Mouse (Mus musculus): ENCODE results near the gene Slc4a11. TPM values are rescaled to one million over a fixed set of nuclear protein-coding genes. Genes with fewer than 3 reads are reported as not detected.

The Slc4a11 gene
- polyA plus RNA-seq (2014; fragmentation: Nextera tagmentation; extraction: Ambion mirVana): 0.70 TPM in 2 replicates

- Histone ChIP-seq H3K9me3 (replicated peaks; ENCODE audit: control insufficient read depth, low read length) (no peaks in the 10 kb centered on the region), H3K4me1 (ENCODE audit: control insufficient read depth, insufficient read depth, low read length) (peaks cover 4% of the 10 kb centered on the region), H3K27me3 (ENCODE audit: control insufficient read depth, insufficient read depth, low read length) (peaks cover 22% of the 10 kb centered on the region), H3K27ac (replicated peaks; ENCODE audit: low read depth, low read length) (no peak within 1 kb of the TSS), H3K4me3 (ENCODE audit: low read depth, low read length) (peak within 1 kb of the TSS; percentile 48), H3K4me2 (ENCODE audit: low read depth, low read length) (peak within 1 kb of the TSS; percentile 100), H3K9ac (replicated peaks; ENCODE audit: low read length) (peak within 1 kb of the TSS; percentile 54), H3K36me3 (replicated peaks; ENCODE audit: control insufficient read depth, insufficient read depth, low read depth, low read length) (no peaks in the 10 kb centered on the region)
- peak; percentile 72 for ATAC-seq (replicated peaks; ENCODE audit: insufficient number of reproducible peaks, low FRiP score, low TSS enrichment, low read depth)
- WGBS: 0% methylated on average over 51 of the region's 65 CpGs
- peak; percentile 68 for DNase-seq (ENCODE audit: low spot score)
Measured at GRCm38 (mm10) chr2:130697153-130697810, at the start of gene Slc4a11. Slc4a11 (minus strand) TSS chr2:130697519.

DNA sequence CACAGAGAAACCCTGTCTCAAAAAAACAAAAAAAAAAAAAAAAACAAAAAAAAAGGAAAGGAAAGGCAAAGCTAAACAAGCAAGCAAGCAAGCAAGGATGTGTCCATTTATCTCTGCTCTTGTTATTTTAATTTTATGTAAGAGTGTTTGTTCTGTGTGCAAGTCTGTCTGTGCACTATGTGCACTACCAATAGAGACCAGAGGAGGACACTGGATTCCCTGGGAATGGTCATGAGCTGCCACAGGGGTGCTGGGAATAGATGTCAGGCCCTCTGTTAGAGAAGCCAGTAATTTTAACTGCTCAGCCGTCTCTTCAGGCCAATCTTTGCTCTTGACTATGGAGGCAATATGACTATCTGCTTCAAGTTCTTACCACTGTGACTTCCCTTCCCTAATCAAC, 46.3 kb upstream of the Slc4a11 start:
- no peaks in the 10 kb centered on the region for H3K9me3 ChIP-seq (replicated peaks; ENCODE audit: control insufficient read depth, low read length)
- H3K4me2 ChIP-seq (ENCODE audit: low read depth, low read length): no peak overlapping the region
- H3K27ac ChIP-seq (replicated peaks; ENCODE audit: low read depth, low read length): no peak overlapping the region
- no peaks in the 10 kb centered on the region for H3K4me1 ChIP-seq (ENCODE audit: control insufficient read depth, insufficient read depth, low read length)
- no peak for ATAC-seq (replicated peaks; ENCODE audit: insufficient number of reproducible peaks, low FRiP score, low TSS enrichment, low read depth)
- 86% methylated on average over 1 of the region's 1 CpGs for WGBS
- H3K4me3 ChIP-seq (ENCODE audit: low read depth, low read length): no peak overlapping the region
- no peak for DNase-seq (ENCODE audit: low spot score)
- no peaks in the 10 kb centered on the region for H3K27me3 ChIP-seq (ENCODE audit: control insufficient read depth, insufficient read depth, low read length)
- H3K36me3 ChIP-seq (replicated peaks; ENCODE audit: control insufficient read depth, insufficient read depth, low read depth, low read length): peaks cover 7% of the 10 kb centered on the region
- H3K9ac ChIP-seq (replicated peaks; ENCODE audit: low read length): no peak overlapping the region

DNA sequence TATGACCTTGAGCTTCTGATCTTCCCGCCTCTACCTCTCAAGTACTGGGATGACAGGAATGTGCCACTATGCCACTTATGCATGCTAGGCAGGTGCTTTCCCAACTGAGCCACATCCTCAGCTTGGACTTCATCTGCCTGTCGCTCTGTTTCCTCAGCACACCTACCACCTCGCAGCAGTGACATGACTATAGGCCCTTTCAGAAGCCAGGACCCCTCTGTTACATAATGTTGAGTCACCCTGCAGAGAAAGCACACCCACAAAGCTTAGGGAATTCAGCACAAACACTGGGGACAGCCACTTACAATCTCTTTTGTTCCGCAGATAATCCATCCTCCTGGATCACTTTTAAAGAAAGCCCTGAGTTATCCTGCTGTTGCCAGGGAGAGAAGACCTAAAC, 42.8 kb upstream of the Slc4a11 start:
- 46% methylated on average over 4 of the region's 4 CpGs for WGBS
- Histone ChIP-seq H3K4me3 (ENCODE audit: low read depth, low read length) (no peak overlapping the region), H3K27ac (replicated peaks; ENCODE audit: low read depth, low read length) (no peak overlapping the region), H3K4me2 (ENCODE audit: low read depth, low read length) (no peak overlapping the region), H3K36me3 (replicated peaks; ENCODE audit: control insufficient read depth, insufficient read depth, low read depth, low read length) (peaks cover 3% of the 10 kb centered on the region), H3K9me3 (replicated peaks; ENCODE audit: control insufficient read depth, low read length) (no peaks in the 10 kb centered on the region), H3K4me1 (ENCODE audit: control insufficient read depth, insufficient read depth, low read length) (no peaks in the 10 kb centered on the region), H3K27me3 (ENCODE audit: control insufficient read depth, insufficient read depth, low read length) (no peaks in the 10 kb centered on the region), H3K9ac (replicated peaks; ENCODE audit: low read length) (no peak overlapping the region)
- no peak for DNase-seq (ENCODE audit: low spot score)
- ATAC-seq (replicated peaks; ENCODE audit: insufficient number of reproducible peaks, low FRiP score, low TSS enrichment, low read depth): no peak

- H3K36me3 ChIP-seq (replicated peaks; ENCODE audit: control insufficient read depth, insufficient read depth, low read depth, low read length): peaks cover 3% of the 10 kb centered on the region
- no peak for DNase-seq (ENCODE audit: low spot score)
- H3K4me3 ChIP-seq (ENCODE audit: low read depth, low read length): no peak overlapping the region
- H3K9ac ChIP-seq (replicated peaks; ENCODE audit: low read length): no peak overlapping the region
- ATAC-seq (replicated peaks; ENCODE audit: insufficient number of reproducible peaks, low FRiP score, low TSS enrichment, low read depth): no peak
- no peaks in the 10 kb centered on the region for H3K9me3 ChIP-seq (replicated peaks; ENCODE audit: control insufficient read depth, low read length)
- H3K27me3 ChIP-seq (ENCODE audit: control insufficient read depth, insufficient read depth, low read length): no peaks in the 10 kb centered on the region
- no peak overlapping the region for H3K4me2 ChIP-seq (ENCODE audit: low read depth, low read length)
- no peaks in the 10 kb centered on the region for H3K4me1 ChIP-seq (ENCODE audit: control insufficient read depth, insufficient read depth, low read length)
- WGBS: 79% methylated on average over 6 of the region's 6 CpGs
- no peak overlapping the region for H3K27ac ChIP-seq (replicated peaks; ENCODE audit: low read depth, low read length)
Measured at GRCm38 (mm10) chr2:130738019-130738418, 40.7 kb upstream of the Slc4a11 start.

- Histone ChIP-seq H3K4me2 (ENCODE audit: low read depth, low read length) (no peak overlapping the region), H3K4me3 (ENCODE audit: low read depth, low read length) (no peak overlapping the region), H3K9me3 (replicated peaks; ENCODE audit: control insufficient read depth, low read length) (no peaks in the 10 kb centered on the region), H3K9ac (replicated peaks; ENCODE audit: low read length) (no peak overlapping the region), H3K4me1 (ENCODE audit: control insufficient read depth, insufficient read depth, low read length) (no peaks in the 10 kb centered on the region), H3K36me3 (replicated peaks; ENCODE audit: control insufficient read depth, insufficient read depth, low read depth, low read length) (peaks cover 1% of the 10 kb centered on the region), H3K27me3 (ENCODE audit: control insufficient read depth, insufficient read depth, low read length) (no peaks in the 10 kb centered on the region), H3K27ac (replicated peaks; ENCODE audit: low read depth, low read length) (no peak overlapping the region)
- ATAC-seq (replicated peaks; ENCODE audit: insufficient number of reproducible peaks, low FRiP score, low TSS enrichment, low read depth) (no peak), DNase-seq (ENCODE audit: low spot score) (no peak)
- 83% methylated on average over 5 of the region's 5 CpGs for WGBS
Measured at GRCm38 (mm10) chr2:130735281-130735680, 38.0 kb upstream of the Slc4a11 start.

DNA sequence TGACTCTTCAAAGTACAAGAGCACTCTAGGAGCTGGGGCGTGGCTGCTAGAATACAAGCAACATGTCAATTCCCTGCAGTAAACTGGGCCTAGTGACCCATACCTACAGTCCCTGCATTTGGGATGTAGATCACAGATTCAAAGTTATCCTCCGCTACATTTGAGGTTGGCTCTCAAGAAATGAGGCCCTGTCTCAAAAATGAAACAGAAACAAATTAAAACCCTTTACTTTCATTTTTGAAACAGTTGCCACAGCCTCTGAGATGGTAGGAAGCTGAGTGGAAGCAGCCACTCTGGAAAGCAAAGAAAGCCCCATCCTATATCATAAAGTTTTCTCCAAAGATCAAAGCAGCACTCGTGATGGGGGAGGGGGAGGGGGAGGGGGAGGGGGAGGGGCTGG, 36.1 kb upstream of the Slc4a11 start:
- peaks cover 6% of the 10 kb centered on the region for H3K36me3 ChIP-seq (replicated peaks; ENCODE audit: control insufficient read depth, insufficient read depth, low read depth, low read length)
- H3K9me3 ChIP-seq (replicated peaks; ENCODE audit: control insufficient read depth, low read length): no peaks in the 10 kb centered on the region
- no peaks in the 10 kb centered on the region for H3K4me1 ChIP-seq (ENCODE audit: control insufficient read depth, insufficient read depth, low read length)
- H3K27me3 ChIP-seq (ENCODE audit: control insufficient read depth, insufficient read depth, low read length): no peaks in the 10 kb centered on the region
- ATAC-seq (replicated peaks; ENCODE audit: insufficient number of reproducible peaks, low FRiP score, low TSS enrichment, low read depth) (no peak), DNase-seq (ENCODE audit: low spot score) (no peak)
- 93% methylated on average over 2 of the region's 3 CpGs for WGBS
- H3K9ac ChIP-seq (replicated peaks; ENCODE audit: low read length): no peak overlapping the region
- no peak overlapping the region for H3K4me2 ChIP-seq (ENCODE audit: low read depth, low read length)
- no peak overlapping the region for H3K27ac ChIP-seq (replicated peaks; ENCODE audit: low read depth, low read length)
- no peak overlapping the region for H3K4me3 ChIP-seq (ENCODE audit: low read depth, low read length)

- H3K9ac ChIP-seq (replicated peaks; ENCODE audit: low read length): no peak overlapping the region
- H3K4me1 ChIP-seq (ENCODE audit: control insufficient read depth, insufficient read depth, low read length): no peaks in the 10 kb centered on the region
- H3K9me3 ChIP-seq (replicated peaks; ENCODE audit: control insufficient read depth, low read length): no peaks in the 10 kb centered on the region
- H3K27me3 ChIP-seq (ENCODE audit: control insufficient read depth, insufficient read depth, low read length): no peaks in the 10 kb centered on the region
- no peak overlapping the region for H3K4me3 ChIP-seq (ENCODE audit: low read depth, low read length)
- H3K4me2 ChIP-seq (ENCODE audit: low read depth, low read length): no peak overlapping the region
- no peak for DNase-seq (ENCODE audit: low spot score)
- ATAC-seq (replicated peaks; ENCODE audit: insufficient number of reproducible peaks, low FRiP score, low TSS enrichment, low read depth): no peak
- no peak overlapping the region for H3K27ac ChIP-seq (replicated peaks; ENCODE audit: low read depth, low read length)
- H3K36me3 ChIP-seq (replicated peaks; ENCODE audit: control insufficient read depth, insufficient read depth, low read depth, low read length): peaks cover 8% of the 10 kb centered on the region
- 68% methylated on average over 5 of the region's 5 CpGs for WGBS
Measured at GRCm38 (mm10) chr2:130731855-130732254, 34.5 kb upstream of the Slc4a11 start.

DNA sequence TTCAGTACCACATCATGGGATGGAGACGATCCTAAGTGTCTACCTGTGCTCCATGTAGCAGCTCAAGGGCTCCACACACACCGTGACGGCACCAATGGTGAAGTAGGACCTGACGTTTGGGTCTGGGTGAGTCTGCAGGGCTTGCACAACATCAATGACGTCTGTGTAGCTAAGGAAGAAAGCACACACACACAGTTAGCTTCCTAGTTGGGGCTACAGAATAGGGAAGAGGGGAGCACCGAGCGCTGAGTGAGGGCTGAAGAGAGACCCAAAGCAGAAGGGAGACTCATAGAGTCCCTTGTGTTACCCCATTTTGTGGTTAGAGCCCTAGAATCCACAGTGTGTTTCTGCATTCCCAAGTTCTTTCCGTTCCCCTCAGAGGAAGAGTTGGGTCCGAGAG, 33.4 kb upstream of the Slc4a11 start:
- H3K9ac ChIP-seq (replicated peaks; ENCODE audit: low read length): no peak overlapping the region
- peaks cover 10% of the 10 kb centered on the region for H3K36me3 ChIP-seq (replicated peaks; ENCODE audit: control insufficient read depth, insufficient read depth, low read depth, low read length)
- H3K9me3 ChIP-seq (replicated peaks; ENCODE audit: control insufficient read depth, low read length): no peaks in the 10 kb centered on the region
- H3K27me3 ChIP-seq (ENCODE audit: control insufficient read depth, insufficient read depth, low read length): no peaks in the 10 kb centered on the region
- ATAC-seq (replicated peaks; ENCODE audit: insufficient number of reproducible peaks, low FRiP score, low TSS enrichment, low read depth): no peak
- 88% methylated on average over 9 of the region's 9 CpGs for WGBS
- no peak overlapping the region for H3K27ac ChIP-seq (replicated peaks; ENCODE audit: low read depth, low read length)
- H3K4me3 ChIP-seq (ENCODE audit: low read depth, low read length): no peak overlapping the region
- no peaks in the 10 kb centered on the region for H3K4me1 ChIP-seq (ENCODE audit: control insufficient read depth, insufficient read depth, low read length)
- no peak overlapping the region for H3K4me2 ChIP-seq (ENCODE audit: low read depth, low read length)
- no peak for DNase-seq (ENCODE audit: low spot score)
